Mouse (Mus musculus) olfactory bulb, adult 2 months (tissue): ENCODE measurements around the gene Dad1. TPM values are rescaled to one million over a fixed set of nuclear protein-coding genes. Genes with fewer than 3 reads are reported as not detected.
"Not testable (repeated sequence)": the region's sequence is repeated elsewhere in the genome, so short reads cannot be mapped to it uniquely, and the experiment has no call there.

Experiments used
- H3K27ac ChIP-seq: fragments of 200-500 bp; 2 replicates; pipeline ENCODE4 v1.5.1; 2012; ENCODE audit warnings: low read depth, low read length; ENCODE audit not compliant: insufficient read depth
- H3K4me1 ChIP-seq: fragments of 200-500 bp; 2 replicates; pipeline ENCODE4 v1.6.1; 2012; ENCODE audit warnings: low read length; ENCODE audit not compliant: control insufficient read depth, insufficient read depth
- H3K4me3 ChIP-seq: fragments of 200-500 bp; 2 replicates; pipeline ENCODE4 v1.5.1; 2012; ENCODE audit warnings: mild to moderate bottlenecking, low read depth, low read length, moderate library complexity; ENCODE audit not compliant: insufficient read depth
- CTCF ChIP-seq: fragments of 200-500 bp; IDR thresholded peaks from 2 replicates; pipeline ENCODE4 v1.5.1; 2012; ENCODE audit warnings: low read depth, mild to moderate bottlenecking, low read length, moderate library complexity; ENCODE audit not compliant: insufficient read depth
- POLR2A ChIP-seq: fragments of 200-500 bp; IDR thresholded peaks from 2 replicates; pipeline ENCODE4 v1.6.1; 2012; ENCODE audit warnings: mild to moderate bottlenecking, low read depth, low read length, moderate library complexity; ENCODE audit not compliant: insufficient read depth
- WGBS: fragments of 180-500 bp; shearing (Covaris S2); methylation state at CpG from one replicate; pipeline ENCODE4 v1.1.7; 2018; 5-methylcytosine and 5-hydroxymethylcytosine counted together
- polyA plus RNA-seq: library from polyadenylated mRNA; stranded (reverse); fragments of >200 nt; gene quantifications from 2 replicates; pipeline ENCODE4 v1.2.4, GENCODE M21; 2012; ENCODE audit warnings: low replicate concordance; ENCODE audit not compliant: missing spikeins, insufficient read depth, insufficient read length

Gene Dad1
- polyA plus RNA-seq, 1 experiment: not detected

DNA sequence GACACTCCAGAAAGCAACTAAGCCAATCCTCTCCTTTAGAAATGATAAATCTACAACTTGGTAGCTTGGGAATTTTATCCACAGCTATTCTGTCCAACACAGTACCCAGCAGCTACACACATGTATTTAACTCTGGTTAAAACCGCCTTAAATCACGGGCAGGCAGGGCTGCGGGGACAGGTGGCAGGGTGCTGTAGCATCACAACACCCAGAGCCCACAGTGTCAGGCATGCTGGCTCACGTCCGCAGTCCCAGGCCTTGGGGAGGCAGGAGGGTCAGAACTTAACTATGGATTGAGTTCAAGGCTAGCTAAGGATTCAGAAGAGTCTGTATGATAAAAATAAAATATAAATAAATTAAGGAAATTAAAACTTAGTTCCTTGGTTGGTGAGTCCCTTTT is 17.0 kb downstream of the Dad1 start:
- Histone ChIP-seq H3K4me3 (no peak overlapping the region), H3K4me1 (peaks cover 10% of the 10 kb centered on the region; the same call in 1 of the 2 replicates), H3K27ac (no peak overlapping the region)
- TF ChIP-seq POLR2A (no peak), CTCF (no peak)
- 85% methylated on average over 5 of the region's 5 CpGs for WGBS

GRCm38 (mm10) chr14:54235825-54236540 is 17.9 kb downstream of the Dad1 start:
- 59% methylated on average over 5 of the region's 5 CpGs for WGBS
- Histone ChIP-seq H3K27ac (no peak overlapping the region), H3K4me3 (no peak overlapping the region), H3K4me1 (peaks cover 12% of the 10 kb centered on the region; the same call in 1 of the 2 replicates)
- no peak for TF ChIP-seq CTCF
- no peak for TF ChIP-seq POLR2A

DNA sequence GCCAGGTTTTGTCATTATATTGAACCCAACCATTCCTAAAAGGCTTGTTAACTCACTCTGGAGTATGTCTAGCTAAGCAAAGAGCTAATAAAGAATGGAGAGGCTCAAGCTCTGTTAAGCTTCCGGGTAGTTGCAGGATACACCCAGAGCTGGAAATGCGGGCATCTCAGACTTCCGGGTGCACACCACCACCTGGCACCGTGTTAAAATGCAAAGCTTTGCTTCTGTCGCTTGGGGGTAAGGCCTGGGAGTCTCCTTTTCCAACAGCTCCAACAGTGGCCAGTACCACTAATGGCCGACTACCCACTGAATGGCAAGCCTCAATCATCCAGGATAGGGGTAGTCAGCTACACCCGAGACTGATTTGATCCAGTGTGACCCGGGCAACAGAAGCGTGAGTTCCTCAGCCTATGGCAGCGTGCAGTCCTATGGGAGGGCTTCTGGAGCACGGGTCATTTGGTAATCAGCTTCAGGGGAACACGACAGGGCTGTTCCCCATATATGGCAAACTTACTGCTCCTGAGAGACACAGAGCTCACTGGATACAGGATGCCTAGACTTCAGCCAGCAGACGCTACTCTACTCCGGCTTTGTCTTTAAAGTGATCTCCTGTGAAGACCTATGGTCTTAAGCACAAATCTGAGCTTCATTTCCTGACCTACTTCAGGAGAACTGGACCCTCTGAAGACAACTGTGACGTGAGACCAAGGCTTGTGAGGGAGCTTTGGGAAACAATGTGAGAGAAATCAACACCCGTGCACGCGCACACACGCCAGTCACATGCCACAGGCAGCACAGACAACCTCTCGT is 19.5 kb downstream of the Dad1 start:
- TF ChIP-seq POLR2A: no peak
- TF ChIP-seq CTCF: no peak
- no peak overlapping the region for H3K27ac ChIP-seq
- 83% methylated on average over 20 of the region's 20 CpGs for WGBS
- H3K4me1 ChIP-seq: peaks cover 13% of the 10 kb centered on the region
- no peak overlapping the region for H3K4me3 ChIP-seq

DNA sequence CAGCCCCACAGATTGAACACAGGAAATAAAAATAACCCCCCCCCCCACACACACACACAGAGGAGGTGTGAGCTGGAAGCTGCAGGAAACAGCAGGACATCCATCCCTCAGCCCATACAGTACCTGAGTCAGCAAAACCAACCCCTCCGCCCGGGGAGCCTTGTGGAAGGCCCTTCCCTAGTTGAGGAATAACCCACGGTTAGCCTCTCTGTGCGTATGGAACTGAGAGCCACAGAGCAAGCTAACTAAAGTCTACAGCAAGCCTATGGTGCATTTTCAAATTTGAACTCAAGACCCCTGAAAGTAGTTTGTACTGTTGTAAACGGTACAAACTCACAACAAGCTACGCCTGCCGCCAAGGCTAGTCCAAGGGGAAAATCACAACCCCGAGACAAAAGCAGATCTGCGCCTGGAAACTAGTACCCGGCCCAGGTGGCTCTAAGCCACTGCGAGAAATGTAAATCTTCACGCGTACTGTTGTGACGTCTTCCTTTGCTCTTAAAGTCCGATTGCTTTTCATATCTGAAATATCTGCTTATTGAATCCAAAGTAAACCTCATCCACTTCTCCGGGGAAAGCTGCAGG is 20.3 kb downstream of the Dad1 start:
- Histone ChIP-seq H3K4me3 (no peak overlapping the region), H3K27ac (peak overlapping the region; percentile 24), H3K4me1 (peaks cover 20% of the 10 kb centered on the region)
- TF ChIP-seq CTCF: no peak
- WGBS: 77% methylated on average over 16 of the region's 16 CpGs

DNA sequence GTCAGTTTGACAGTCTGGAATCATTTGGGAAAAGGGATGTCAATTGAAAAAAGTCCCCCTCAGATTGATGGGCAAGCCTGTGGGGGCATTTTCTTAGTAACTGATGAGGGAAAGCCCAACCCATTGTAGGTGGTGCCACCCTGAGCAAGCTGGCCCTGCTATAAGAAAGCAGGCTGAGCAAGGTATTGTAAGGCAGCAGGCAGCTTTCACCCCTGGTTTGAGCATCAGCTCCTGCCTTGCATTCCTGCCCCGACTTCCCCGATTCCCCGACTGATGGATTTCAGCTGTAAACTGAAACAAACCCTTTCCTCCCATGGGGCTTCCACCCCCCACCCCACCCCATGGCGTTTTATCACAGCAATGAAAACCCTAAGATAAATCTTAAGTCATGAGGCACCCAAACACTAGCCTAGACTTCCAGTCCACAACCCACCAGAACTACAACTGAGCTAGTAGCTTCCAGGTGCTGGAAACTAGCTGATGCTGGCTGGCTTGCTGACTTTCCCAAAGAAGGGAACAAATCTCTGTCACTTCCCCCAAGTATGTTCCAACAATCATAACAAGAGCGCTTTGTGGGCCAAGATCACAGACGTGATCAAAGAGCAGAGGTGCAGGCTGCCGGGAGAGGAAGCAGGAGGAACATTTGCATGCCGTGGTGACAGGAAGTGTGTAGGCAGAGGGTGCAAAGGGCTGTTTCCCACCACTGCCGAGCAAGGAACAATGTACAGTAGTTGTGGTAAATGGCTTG is 20.9 kb downstream of the Dad1 start:
- H3K4me1 ChIP-seq: peaks cover 23% of the 10 kb centered on the region
- no peak for TF ChIP-seq CTCF
- TF ChIP-seq POLR2A: no peak
- peak overlapping the region; percentile 24 for H3K27ac ChIP-seq
- no peak overlapping the region for H3K4me3 ChIP-seq
- WGBS: 43% methylated on average over 9 of the region's 9 CpGs

GRCm38 (mm10) chr14:54232143-54232542 is 21.8 kb downstream of the Dad1 start:
- peaks cover 23% of the 10 kb centered on the region for H3K4me1 ChIP-seq
- no peak overlapping the region for H3K27ac ChIP-seq
- WGBS: 53% methylated on average over 9 of the region's 9 CpGs
- H3K4me3 ChIP-seq: no peak overlapping the region
- no peak for TF ChIP-seq CTCF
- no peak for TF ChIP-seq POLR2A

DNA sequence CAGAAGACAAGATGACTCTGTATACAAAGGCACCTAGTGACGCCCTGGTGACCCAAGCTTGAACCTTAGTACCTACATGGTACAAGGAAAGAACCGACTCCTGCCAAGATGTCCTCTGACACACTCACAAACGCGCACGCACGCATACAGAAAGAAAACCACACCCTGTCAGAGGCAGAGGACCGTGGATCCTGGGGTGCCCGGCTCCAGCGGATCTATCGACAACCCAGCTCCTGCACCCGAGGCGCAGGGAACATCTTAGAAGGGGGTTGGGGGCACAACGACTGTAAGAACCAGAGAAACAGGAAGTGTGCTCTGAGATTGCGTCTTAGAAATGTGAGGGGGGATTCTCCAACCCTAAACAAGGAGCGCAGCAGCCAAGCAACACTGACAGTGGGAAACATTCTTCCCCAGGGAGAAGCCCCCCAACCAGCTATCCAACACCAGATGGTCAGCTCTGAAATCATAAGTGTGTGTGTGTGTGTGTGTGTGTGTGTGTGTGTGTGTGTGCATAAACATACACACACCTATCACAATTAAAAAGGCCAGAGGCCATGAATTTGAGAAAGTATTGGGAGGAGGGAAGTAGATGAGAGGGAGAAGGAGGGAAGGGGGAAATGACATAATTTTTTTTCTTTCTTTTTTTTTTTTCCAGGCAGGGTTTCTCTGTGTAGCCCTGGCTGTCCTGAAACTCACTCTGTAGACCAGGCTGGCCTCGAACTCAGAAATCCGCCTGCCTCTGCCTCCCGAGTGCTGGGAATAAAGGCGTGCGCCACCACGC is 22.5 kb downstream of the Dad1 start:
- 88% methylated on average over 21 of the region's 21 CpGs for WGBS
- H3K4me3 ChIP-seq: no peak overlapping the region
- peaks cover 23% of the 10 kb centered on the region for H3K4me1 ChIP-seq
- no peak for TF ChIP-seq CTCF
- TF ChIP-seq POLR2A: no peak
- no peak overlapping the region for H3K27ac ChIP-seq

GRCm38 (mm10) chr14:54230638-54231150 is 23.2 kb downstream of the Dad1 start:
- WGBS: 86% methylated on average over 14 of the region's 14 CpGs
- TF ChIP-seq POLR2A (no peak), CTCF (no peak)
- Histone ChIP-seq H3K27ac (no peak overlapping the region), H3K4me3 (no peak overlapping the region), H3K4me1 (peaks cover 26% of the 10 kb centered on the region)

GRCm38 (mm10) chr14:54229849-54230248 is 24.1 kb downstream of the Dad1 start:
- peaks cover 33% of the 10 kb centered on the region for H3K4me1 ChIP-seq
- not testable (repeated sequence) for H3K27ac ChIP-seq, H3K4me3 ChIP-seq
- 88% methylated on average over 3 of the region's 4 CpGs for WGBS
